Mouse (Mus musculus) thymus, adult 2 months (tissue): Measurements from ENCODE around the gene Raet1e. TPM values are rescaled to one million over a fixed set of nuclear protein-coding genes. Genes with fewer than 3 reads are reported as not detected.
"Not testable (repeated sequence)": the region's sequence is repeated elsewhere in the genome, so short reads cannot be mapped to it uniquely, and the experiment has no call there.

Experiments used
- DNase-seq: peaks from one replicate; pipeline ENCODE4 v3.0.0; 2021
- H3K27ac ChIP-seq: fragments of 200-500 bp; 2 replicates; pipeline ENCODE4 v1.5.1; 2012; ENCODE audit warnings: low read length, control low read depth; ENCODE audit not compliant: control insufficient read depth, insufficient read depth
- H3K27me3 ChIP-seq: fragments of 200-500 bp; 2 replicates; pipeline ENCODE4 v1.6.1; 2012; ENCODE audit warnings: mild to moderate bottlenecking, low read length, moderate library complexity, mixed read lengths; ENCODE audit not compliant: control insufficient read depth, insufficient read depth
- H3K36me3 ChIP-seq: fragments of 200-500 bp; 2 replicates; pipeline ENCODE4 v1.6.1; 2012; ENCODE audit warnings: mild to moderate bottlenecking, low read length, moderate library complexity; ENCODE audit not compliant: control insufficient read depth, insufficient read depth
- H3K4me1 ChIP-seq: fragments of 200-500 bp; replicated peaks from 2 replicates; pipeline ENCODE4 v1.6.1; 2012; ENCODE audit warnings: low read length; ENCODE audit not compliant: control insufficient read depth, insufficient read depth
- H3K4me3 ChIP-seq: fragments of 200-500 bp; 2 replicates; pipeline ENCODE4 v1.5.1; 2012; ENCODE audit warnings: mild to moderate bottlenecking, low read length, control low read depth, moderate library complexity; ENCODE audit not compliant: control insufficient read depth, insufficient read depth
- CTCF ChIP-seq: fragments of 200-500 bp; IDR thresholded peaks from 2 replicates; pipeline ENCODE4 v1.5.1; 2012; ENCODE audit warnings: mild to moderate bottlenecking, control low read depth, low read length, moderate library complexity, borderline replicate concordance; ENCODE audit not compliant: control insufficient read depth, poor library complexity, insufficient read depth; ENCODE audit errors: extremely low read depth
- POLR2A ChIP-seq: fragments of 200-500 bp; IDR thresholded peaks from 2 replicates; pipeline ENCODE4 v1.6.1; 2012; ENCODE audit warnings: mild to moderate bottlenecking, low read length, control low read depth, moderate library complexity; ENCODE audit not compliant: control insufficient read depth, poor library complexity, insufficient read depth; ENCODE audit errors: extremely low read depth
- whole genome bisulfite sequencing: fragments of 180-500 bp; shearing (Covaris S2); methylation state at CpG from one replicate; pipeline ENCODE4 v1.1.7; 2018; 5-methylcytosine and 5-hydroxymethylcytosine counted together
- polyA plus RNA-seq: library from polyadenylated mRNA; depleted of rRNA; stranded (reverse); fragments of >200 nt; gene quantifications from 2 replicates; pipeline ENCODE4 v1.2.3, GENCODE M21; 2012; rRNA removed

Gene Raet1e
- 0.33 and 0.38 TPM in 2 replicates for polyA plus RNA-seq

- not testable (repeated sequence) for H3K4me1 ChIP-seq, DNase-seq, H3K36me3 ChIP-seq, H3K27ac ChIP-seq
- peaks cover 24% of the 10 kb centered on the region for H3K27me3 ChIP-seq
- WGBS: 2% methylated on average over 48 of the region's 48 CpGs
- H3K4me3 ChIP-seq: peak within 1 kb of the TSS; percentile 0; the same call in 1 of the 2 replicates
Observed at GRCm38 (mm10) chr10:22158310-22158999, at the start of gene Raet1e, which contains the start of gene H60b. TSS of gene Raet1e (plus strand) at chr10:22158569. TSS of gene H60b (plus strand) at chr10:22158586.

- Histone ChIP-seq H3K4me3 (no peak overlapping the region), H3K36me3 (no peaks in the 10 kb centered on the region), H3K27ac (no peak overlapping the region), H3K27me3 (no peaks in the 10 kb centered on the region; the same call in 1 of the 2 replicates), H3K4me1 (0 out of 2 replicates have a peak, but pooled peaks cover 2% of the 10 kb centered on the region)
- TF ChIP-seq POLR2A (no peak), CTCF (peak; percentile 44; the same call in 1 of the 2 replicates)
- peak; percentile 47 for DNase-seq
- 5% methylated on average over 19 of the region's 19 CpGs for WGBS
Observed at GRCm38 (mm10) chr10:22140665-22141280, 17.6 kb upstream of the Raet1e start.

- not testable (repeated sequence) for H3K27ac ChIP-seq, H3K4me3 ChIP-seq, H3K27me3 ChIP-seq, DNase-seq, H3K36me3 ChIP-seq, H3K4me1 ChIP-seq
- WGBS: 93% methylated on average over 1 of the region's 1 CpGs
Observed at GRCm38 (mm10) chr10:22142194-22142593, 16.2 kb upstream of the Raet1e start.

GRCm38 (mm10) chr10:22142926-22143325 lies 15.4 kb upstream of the Raet1e start:
- Histone ChIP-seq H3K36me3 (no peaks in the 10 kb centered on the region), H3K27ac (no peak overlapping the region), H3K27me3 (no peaks in the 10 kb centered on the region; the same call in 1 of the 2 replicates), H3K4me1 (0 out of 2 replicates have a peak, but pooled peaks cover 2% of the 10 kb centered on the region), H3K4me3 (no peak overlapping the region)
- WGBS: 72% methylated on average over 5 of the region's 5 CpGs
- no peak for TF ChIP-seq POLR2A
- no peak for TF ChIP-seq CTCF
- DNase-seq: no peak

- Histone ChIP-seq H3K27ac (no peak overlapping the region), H3K4me3 (peak overlapping the region; percentile 73), H3K4me1 (peaks cover 18% of the 10 kb centered on the region), H3K27me3 (peaks cover 16% of the 10 kb centered on the region), H3K36me3 (no peaks in the 10 kb centered on the region)
- no peak for TF ChIP-seq CTCF
- TF ChIP-seq POLR2A: peak; percentile 48; the same call in 1 of the 2 replicates
- DNase-seq: peak; percentile 72
- WGBS: 1% methylated on average over 50 of the region's 50 CpGs
Observed at GRCm38 (mm10) chr10:22148441-22149072, 9.8 kb upstream of the Raet1e start.

GRCm38 (mm10) chr10:22149073-22149690 lies 9.2 kb upstream of the Raet1e start, which contains the start of gene E030030I06Rik:
TSS of gene E030030I06Rik (minus strand) at chr10:22149270.
- WGBS: under 1% methylated on average over 37 of the region's 37 CpGs
- H3K4me1 ChIP-seq: peaks cover 18% of the 10 kb centered on the region
- no peak for TF ChIP-seq POLR2A
- TF ChIP-seq CTCF: no peak
- H3K36me3 ChIP-seq: no peaks in the 10 kb centered on the region
- peaks cover 21% of the 10 kb centered on the region for H3K27me3 ChIP-seq
- peak; percentile 18 for DNase-seq
- no peak within 1 kb of the TSS for H3K27ac ChIP-seq
- H3K4me3 ChIP-seq: peak within 1 kb of the TSS; percentile 73
